Mouse (Mus musculus) mature B cell (primary cell): ENCODE results near the gene Itgb2.

Experiments
- in situ Hi-C: fragments of 300-500 bp; cut with MboI; formaldehyde crosslinking; loops from 2 replicates; pipeline ENCODE4 v1.14.3; 2019

Itgb2 gene

DNA sequence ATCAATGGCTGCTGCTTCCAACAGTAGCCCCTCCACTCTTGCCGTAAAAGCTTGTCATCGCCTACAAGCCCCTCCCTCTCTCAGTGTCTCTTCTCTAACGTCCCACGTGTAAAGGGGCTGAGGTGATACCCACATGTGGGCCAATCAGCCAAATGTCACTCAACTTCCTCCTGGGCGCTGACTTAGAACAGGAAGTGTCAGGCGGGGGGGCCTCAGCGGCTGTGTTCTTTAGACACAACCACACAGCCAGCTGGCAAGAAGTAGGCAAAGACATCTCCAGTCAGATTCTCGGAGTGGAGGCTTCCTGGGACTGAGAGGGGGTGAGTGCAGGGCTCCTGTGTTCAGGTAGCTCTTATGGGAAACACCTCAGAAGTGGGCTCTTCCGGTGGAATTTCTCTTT is at the start of gene Itgb2:
Gene Itgb2, plus strand, starts transcription at position 113 of the 400 bp plus-strand sequence.
- in situ Hi-C loops = no loop called here

DNA sequence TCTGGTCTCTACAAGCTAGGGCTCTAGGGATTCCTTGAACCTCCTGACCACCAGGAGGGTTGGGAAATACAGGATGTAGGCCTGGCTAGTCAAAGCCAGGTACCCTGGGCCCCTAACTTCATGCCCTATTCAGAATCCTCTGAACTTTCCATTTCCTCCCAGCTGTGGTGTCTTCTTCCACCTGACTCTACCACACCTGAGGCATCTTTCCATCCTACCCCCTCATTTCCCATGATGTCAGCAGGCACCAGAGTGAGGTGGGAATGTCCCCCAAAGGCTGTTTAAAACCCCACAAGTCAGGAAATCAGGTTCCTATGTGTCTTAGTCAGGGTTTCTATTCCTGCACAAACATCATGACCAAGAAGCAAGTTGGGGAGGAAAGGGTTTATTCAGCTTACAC is 48.2 kb upstream of the Itgb2 start:
- in situ Hi-C loops = no loop called here

DNA sequence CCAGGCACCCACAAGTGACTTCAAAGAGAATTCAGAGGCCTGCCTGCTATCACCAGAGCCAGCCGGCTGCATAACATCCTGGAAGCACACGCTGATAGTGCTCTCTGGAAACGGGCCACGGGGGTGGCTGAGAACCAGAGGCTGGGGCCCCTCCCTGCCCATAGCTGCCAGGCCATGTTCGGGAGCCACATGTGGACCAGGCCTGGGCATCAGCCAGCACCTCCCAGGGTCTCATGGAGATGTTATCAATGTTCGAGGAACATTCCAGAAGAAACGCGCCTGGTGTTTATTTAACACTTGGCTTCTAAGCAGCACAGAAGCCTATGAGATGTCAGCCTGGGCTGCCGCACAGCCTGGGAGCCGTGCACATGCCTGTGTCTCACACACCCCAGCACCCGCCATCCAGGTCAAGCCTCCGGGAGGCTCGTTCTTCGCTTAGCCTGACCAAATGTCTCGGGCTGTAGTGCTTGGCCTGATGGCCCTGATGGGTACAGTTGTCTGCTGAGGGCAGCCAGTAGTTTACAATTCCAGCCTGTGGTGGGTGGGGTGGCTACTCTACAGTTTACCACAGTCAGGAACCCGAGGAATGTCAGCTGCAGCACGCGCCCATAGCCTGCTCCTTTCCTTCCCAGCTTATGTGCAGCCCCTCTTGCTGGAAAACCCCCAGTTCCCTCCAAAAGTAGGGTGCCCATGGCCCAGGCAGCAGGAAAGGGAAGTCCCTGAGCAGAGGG is 45.7 kb upstream of the Itgb2 start:
- in situ Hi-C loops = no loop called here

DNA sequence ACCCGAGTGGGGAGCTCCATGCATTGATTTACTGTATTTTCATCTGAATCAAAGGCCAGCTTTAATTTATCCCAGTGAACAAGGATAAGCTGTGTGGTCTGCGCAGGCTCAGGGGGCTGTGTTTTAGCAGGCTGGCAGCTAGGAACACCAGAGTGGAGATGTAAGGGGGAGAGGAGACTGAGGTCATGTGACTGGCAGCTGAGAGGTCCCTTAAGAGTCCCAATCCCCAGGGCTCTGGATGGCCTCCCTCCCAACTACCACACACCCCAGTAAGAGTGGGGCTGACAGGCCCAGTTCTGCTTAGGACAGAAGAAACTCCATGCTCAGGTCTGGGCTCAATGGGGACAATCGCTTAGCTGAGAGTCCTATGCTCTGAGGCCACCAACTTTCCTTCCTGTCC is 44.3 kb upstream of the Itgb2 start:
- in situ Hi-C loops = no loop called here

DNA sequence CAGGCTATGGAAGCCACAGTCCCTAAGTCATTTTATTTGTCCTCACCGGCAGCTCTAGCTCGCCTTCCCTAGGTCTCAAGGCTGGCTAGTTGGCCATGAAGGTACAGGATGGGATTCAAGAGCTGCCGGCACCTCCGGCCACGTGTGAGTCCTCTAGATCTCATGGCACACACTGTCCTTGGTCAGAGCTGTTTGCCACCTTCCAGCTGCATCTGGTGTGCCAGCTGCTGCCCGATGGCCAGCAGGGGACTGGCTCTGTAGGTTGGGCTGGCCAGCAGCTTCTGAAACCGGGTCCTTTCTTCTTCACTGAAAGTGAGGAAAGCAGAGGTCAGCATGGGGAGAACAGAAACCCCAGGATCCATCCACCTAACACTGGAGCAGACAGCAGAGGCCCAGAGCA is 41.9 kb upstream of the Itgb2 start:
- in situ Hi-C loops = no loop called here

DNA sequence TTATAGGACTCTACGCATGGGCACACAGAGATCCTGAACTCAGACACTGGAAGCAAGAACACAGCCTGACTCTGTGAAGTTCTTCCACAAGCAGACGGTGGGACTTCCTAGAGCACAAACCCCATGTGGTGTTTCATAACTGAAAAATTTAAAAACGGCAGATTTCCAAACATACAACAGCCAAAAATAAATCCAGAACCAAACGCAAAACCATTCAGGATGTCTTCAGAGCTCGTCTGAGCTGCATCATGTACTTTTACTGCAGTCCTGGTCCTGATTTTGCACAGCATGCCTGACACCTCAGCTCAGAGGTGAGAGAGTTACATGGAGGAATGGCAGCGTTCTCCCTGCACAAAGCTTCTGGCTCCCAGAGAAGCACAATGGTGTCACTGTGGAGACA is 38.5 kb upstream of the Itgb2 start:
- in situ Hi-C loops = no loop called here

DNA sequence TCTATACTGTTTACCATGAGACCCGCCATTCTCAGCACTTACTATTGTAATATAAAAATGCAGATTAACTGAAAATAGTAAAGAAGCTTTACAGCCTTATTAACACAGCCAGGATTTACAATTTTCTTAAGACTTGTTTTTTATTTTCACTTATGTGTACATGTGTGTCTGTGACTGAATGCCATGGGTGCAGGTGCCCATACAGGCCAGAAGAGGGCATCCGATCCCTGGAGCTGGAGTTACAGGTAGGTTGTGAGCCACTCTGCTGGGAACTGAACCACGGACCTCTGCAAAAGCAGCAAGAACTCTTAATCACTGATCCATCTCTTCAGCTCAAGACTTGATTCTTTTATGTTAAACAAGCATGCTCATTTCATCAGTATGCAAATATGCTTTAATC is 37.2 kb upstream of the Itgb2 start:
- in situ Hi-C loops = no loop called here

DNA sequence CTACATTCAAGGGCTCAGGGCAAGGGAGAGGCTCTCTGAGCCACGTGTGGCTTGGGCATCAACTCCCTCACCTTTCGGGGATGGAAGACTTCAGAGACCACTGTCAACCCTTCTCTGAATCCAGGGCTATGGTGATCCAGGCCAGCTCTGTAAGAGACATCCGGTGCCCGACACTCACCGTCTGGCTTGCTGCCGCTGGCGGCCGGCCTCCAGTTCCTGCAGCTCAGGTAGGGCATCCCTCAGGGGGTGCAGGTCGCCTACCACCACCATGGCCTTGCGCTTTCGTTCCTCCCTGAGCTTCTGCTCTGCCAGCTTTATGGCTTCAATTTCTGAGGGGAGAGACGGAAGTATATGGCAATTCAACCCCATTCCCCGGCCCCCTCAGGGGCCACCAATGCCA is 32.9 kb upstream of the Itgb2 start:
- in situ Hi-C loops = no loop called here

DNA sequence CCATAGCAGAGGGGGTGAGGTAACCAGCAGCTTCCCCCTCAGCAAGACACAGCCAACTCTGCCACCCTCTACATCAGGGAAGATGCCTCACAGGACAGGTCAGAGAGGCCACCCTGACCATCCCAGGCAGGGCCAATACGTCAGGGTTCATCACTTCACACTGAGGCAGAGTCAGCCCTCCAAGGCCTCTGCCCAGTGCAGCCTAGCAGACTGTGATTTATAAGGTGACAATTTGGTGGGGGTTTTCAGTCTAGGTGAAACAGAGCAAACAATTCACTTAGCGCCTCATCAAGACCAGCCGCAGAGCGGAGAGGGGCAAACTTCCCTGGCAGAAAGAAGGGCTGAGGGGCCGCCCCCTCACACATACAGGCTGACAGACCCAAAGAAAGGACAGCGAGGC is 31.8 kb upstream of the Itgb2 start:
- in situ Hi-C loops = no loop called here

DNA sequence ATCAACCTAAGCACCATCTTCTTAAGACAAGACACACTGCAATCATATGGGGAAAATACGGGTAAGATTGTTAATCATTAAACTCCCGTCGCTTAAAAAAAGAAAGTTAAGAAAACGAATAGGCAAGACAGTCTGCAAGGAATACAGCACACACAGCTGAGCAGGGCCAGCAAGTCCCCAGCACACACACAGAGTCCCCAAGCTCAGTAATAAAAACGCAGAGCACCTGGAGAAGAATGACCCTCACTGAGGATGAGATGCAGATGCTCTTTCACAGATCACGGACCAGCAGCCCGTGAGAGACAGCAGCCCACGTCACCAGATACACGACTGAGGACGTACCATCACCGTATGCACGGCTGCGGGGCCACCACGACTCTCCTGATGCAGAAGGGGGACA is 29.4 kb upstream of the Itgb2 start:
- in situ Hi-C loops = no loop called here

DNA sequence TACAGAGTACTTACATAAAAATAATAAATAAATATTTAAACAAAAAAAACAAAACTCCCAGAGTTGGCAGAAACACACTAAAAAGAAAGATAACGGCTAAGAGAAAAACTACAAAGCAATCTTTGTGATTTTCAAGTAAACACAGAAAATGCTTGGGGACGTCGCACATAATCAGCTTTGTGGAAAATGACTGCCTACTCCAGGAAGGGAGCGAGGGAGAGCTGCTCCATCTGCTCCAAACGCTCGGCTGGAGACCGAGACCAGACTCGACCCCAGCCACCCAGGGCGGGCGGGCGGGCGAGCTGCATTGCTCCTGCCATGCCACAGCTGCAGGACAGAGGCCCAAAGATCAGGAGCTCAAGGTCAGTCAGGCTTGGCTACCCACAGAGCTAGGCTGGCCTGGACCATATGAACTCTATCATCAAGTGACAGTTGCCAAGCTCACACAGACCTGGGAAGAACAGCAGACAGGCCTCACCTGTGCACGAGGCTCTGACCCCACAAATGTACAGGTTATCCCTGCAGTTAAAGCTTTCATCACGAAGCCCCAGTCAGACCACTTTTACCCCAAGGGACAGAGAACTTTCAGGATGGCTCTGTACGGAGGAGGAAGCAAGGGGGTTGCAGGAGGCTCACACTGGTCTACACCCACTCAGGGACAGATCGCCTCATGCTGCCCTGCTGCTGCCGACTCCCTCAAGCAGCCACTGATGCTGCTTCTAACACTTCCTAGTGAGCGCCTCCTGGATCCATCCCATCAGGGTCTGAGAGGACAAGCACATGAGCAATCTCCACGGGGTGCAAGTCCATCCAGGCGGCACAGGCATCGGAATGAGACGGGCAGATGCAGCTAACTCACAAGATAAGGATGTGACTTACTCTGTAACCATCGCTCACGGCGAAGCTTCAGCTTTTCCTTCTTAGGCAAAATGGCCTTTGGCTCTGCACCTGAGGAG is 26.8 kb upstream of the Itgb2 start:
- in situ Hi-C loops = no loop called here

DNA sequence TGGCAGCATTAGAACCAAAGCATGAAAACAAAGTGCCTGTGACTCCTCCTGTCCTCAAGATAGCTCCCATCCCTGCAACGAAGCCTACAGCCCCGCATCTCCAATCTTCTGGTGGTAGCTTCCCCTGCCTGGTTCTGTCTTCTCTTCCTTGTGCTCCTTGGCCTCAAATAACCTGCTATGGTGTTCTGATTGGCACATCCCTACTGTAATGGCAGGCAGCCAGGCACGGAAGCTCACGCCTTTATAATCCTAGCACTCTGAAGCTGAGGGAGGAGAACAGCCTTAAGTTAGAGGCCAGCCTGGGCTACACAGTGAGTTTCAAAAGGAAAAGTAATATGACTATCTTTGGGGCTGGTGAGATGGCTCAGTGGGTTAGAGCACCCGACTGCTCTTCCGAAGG is 25.9 kb upstream of the Itgb2 start:
- in situ Hi-C loops = no loop called here

DNA sequence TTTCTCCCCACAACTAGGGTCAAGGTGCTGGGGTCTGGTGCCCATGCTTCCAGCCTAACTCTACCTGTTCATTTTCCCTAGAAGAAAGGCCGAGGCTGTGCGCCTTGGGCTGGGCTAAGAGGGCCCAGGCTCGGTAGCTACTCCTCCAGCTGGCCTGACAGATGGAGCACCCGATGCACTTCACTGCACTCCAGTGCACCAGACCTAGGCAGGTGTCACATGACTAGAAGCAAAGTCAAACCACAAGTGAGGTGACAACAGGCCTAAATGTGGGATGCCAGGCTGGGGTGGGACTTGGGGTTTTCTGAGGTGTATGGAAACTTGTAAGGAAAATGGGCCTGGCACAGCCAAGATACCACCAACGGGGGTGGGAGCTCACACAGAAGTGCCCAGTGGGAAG is 23.5 kb upstream of the Itgb2 start:
- in situ Hi-C loops = no loop called here

DNA sequence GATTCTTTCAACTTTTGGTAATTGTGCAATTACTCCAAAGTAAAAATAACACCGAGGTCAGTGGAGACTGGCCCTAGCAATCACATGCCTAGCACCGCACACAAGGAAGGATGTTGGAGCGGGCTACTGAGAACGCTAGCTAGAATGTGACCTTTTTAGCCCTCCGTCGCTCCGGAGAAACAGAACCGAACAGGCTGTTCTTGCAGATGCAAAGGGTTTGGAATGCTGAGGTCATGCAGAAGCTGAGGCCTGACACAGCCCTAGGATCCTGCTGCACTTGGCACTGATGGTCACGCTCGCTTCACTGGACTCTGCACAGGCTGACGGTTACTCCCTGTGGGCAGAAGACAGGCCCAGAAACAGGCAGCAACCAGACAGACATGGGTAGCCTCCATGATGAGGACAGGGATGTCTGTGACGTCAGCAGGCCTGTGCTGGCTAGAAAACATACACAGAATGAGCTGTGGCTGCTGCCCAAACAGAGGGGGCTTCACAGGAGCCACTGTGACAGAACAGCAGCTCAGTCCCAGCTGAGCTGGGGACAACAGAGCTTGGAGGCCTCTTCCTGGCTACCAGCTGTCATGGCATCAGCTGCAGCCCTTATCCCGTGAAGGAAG is 23.0 kb upstream of the Itgb2 start:
- in situ Hi-C loops = no loop called here

DNA sequence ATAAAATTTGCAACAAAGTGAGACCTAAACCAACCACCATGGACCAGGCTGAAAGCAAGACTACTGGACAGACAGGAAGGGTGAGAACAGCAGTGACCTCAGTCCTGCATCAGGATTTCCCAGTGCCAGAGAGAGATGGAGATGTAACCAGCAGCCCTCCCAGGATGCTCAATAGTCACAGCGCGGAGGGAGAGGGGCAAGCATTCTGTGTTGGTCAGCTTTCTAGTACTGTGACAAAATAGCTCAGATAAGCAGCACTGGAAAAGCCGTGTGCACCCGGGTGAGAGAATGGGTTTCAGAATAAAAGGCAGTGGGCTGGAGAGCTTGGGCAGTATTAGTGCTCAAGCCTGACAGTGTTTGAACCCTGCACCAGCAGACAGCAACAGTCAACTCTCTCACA is 22.3 kb upstream of the Itgb2 start:
- in situ Hi-C loops = no loop called here

DNA sequence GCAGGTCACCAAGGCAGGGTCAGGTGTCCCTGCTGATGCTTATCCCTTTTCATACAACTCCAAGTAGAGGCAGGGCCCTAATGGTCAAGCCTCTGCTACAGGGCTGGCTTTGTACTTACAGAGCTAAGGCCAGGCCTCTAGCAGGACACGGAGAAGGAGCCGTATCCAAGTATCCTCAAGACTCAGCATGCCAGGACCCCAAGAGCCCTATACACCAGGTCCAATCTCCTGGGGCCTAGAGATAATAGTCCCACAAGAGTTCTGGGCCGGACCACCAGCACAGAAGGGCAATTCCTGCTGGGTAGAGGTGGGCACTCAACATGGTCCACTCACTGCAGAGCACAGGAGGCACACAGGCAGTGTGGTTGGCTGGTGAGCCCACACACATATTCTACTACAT is 21.3 kb upstream of the Itgb2 start:
- in situ Hi-C loops = no loop called here

DNA sequence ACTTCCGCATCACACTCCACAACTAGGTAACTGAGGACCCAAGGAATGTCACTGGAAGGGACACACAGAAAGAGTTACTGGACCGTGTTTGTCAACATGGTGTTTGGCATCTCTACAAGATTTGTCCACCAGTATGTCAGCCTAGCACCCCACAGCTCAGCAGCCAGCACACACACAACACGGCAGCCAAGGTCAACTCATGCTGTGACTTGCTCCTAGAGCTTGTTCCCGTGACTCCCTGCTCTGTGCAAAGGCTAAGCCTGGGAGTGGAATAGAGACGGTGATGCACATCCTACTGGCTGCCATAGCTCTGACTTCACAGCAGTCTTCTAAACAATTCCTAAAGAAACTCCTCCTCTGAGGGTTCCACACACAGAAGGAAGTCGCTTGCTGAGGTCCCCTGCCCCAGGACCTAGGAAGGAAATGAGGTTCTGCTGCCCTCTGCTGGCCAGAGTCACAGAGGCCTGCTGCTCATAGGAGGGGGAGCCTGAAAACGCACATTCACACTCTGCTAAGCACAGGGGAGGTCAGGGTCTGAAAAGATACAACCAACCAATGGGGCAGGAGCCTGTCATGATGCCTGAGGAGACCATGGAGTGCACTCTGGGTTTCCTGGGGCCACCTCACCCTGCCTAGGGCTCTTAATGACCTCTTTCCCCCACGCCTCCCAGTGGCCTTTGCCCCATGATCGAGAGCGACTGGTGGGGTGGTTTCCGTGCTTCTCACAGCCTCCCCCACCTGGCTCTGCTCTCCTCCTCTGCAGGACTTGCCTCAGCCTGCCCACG is 20.5 kb upstream of the Itgb2 start:
- in situ Hi-C loops = loop anchor here (10.0 kb wide), 1 partner anchor 225 kb away; no protein-coding TSS in a partner anchor

DNA sequence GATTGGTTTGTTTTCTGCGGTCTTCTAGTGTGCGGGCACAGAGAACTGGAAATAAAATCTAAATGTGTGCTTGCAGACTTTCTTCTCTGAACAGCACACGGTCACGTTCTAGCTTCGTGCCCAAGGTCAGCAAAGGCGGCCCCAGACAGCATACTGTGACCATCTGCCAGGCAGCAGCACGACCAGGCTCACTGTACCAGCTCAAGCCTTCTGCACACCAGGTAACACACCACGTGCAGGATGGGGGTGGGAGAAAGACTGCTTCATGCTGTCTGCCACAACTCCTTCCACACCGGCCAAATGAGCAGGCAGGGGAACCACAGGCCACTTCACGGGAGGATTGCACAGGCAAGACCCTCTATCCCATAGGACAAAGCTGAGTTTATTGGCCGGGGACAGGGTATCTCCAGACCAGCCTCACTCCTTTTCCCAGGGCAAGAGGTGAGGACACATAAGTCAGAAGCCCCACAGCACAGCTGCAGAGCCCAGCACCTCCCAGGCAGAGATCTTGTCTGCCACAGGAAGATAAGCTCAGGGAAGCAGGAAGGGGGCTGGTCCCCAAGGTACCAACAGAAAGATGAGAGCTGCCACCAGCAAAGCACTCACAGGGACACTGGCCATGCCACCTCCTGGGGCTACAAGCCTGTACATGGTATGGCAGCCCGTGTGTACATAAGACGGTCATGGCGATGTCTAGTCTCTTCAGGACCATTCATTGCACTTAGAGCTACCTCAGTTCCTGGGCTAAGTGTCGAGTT is 19.6 kb upstream of the Itgb2 start:
- in situ Hi-C loops = loop anchor here (10.0 kb wide), 1 partner anchor 226 kb away; no protein-coding TSS in a partner anchor

DNA sequence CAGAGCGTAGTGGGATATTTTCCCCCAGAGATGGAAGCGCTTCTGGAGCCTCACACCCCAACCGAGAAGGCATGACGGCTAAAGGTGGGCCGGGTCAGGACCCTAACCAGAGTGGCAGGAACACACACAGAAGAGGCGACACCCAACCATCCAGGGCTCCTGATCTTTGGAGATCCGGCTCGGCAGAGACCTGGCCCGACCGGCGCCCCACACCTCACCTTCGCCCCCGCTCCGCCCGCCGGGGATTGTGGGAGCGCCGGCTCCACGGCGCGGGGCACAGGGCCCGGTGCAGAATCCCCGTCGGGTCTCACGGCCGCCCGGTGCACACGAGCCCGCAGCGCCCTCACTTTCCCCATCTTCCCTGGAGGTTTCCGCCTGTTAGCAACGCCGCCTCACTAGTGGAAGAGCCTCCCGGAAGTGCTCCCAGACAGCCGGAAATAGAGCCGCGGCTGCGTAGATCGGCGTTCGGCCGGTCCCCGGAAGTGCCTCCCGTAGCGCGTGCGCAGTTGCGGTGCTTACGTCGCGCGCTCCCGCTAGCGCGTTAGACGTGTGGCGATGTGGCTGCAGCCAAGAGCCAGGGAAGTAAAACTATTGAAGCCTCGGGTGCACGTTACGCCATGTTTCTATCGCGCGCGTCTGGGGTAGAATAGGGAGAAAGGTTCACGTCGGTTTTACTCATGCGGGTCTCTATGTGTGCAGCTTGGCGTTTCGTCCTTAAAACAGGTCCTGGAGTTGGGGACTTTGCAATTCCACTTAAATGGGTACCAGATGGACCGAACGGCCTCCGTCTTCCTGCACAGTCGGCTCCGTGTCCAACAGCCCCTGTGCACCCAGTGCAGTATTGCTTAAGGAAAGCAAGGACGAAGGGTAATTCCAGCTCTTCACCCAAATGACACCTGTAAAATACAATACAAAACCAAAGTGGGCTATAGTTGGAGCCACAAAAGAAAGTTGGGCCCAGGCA is 14.4 kb upstream of the Itgb2 start, which contains the start of gene Fam207a:
Gene Fam207a, minus strand, starts transcription at position 401 of the 964 bp plus-strand sequence.
- in situ Hi-C loops = loop anchor here (5.0 to 10.0 kb wide), 3 partner anchors 67 to 231 kb away; partner anchors contain the start of genes Pttg1ip and Ube2g2
